Mouse (Mus musculus): ENCODE measurements around the gene Elfn1.

Elfn1 gene

DNA sequence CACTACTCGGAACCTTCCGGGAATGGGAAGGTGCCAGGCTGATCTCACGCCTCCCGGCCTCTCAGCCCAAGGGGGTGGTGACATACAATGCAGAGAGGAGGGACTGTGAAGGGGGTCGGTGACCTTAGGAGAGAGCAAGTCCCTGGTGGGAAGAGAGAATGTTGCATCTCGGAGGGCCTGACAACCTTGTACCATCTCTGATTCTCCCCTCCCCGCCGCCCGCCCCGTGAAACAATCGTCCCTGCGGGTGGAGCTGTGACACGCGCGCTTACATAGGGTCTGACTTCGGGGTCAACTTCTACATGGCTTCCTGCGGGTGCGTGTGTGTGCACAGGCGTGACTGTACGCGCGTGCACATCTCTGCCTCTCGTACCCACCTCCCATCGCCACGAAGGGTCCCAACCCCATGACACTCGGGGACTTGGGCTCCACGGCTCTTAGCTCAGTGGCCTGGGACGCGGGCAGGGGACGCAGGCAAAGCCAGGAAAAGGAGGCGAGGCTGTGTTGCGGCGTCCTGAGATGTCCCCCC, at the start of gene Elfn1:
Elfn1 (plus strand) TSS at position 230 of the 529 bp plus-strand sequence.
- no peak for DNase-seq

DNA sequence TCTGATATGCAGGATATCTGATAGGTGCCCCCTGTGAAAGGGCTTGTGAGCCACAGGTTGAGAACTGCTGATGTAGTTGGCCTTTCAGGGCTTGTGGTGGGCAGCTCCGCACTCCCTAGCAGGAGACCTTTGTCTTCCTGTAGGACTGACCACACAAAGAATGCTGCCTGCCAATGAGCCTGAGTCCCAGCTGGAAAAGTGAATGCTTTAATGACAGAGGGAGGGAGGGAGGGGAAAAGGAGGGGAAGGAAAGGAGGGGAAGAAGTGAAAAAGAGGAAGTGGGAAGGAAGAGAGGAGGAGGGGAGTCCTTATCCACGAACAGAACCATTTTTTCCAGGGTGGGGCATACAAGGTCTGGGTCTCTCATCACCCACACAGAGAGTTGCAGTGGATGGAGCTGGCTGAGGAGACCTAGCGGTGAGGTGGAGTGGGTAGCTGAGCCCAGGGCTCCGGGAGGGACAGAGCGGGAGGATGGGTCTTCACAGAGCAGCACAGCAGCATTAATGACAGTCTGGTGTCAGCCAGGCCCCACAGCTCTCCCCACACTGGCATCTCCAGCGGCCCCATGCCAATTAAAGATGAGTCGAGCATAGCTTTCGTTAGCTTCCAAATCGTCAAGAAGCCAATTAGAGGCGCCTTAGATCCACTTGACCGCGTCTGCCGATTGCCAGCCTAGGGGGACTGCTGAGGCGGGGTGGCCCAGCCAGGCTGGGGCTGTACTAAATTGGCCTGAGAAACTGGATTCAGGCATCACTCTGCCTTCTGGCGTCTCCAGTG, 47.2 kb upstream of the Elfn1 start:
- no peak for DNase-seq

DNA sequence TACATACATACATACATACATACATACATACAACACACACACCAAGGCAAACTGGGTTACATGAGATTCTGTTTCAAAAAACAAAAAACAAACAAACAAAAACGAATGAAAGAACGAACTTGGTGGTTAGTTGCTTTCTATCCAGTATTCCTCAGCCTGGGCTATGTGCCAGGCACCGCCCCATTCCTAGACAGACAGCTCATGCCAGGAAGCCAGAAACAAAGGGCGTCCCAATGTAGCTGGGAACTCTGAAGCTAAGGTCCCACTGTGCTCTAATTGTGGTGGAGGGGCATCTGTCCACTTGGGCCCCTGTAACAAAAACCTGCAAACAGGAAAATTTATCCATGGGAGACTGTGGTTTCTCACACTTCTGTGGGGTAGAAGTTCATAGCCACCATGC, 45.0 kb upstream of the Elfn1 start:
- DNase-seq = no peak

DNA sequence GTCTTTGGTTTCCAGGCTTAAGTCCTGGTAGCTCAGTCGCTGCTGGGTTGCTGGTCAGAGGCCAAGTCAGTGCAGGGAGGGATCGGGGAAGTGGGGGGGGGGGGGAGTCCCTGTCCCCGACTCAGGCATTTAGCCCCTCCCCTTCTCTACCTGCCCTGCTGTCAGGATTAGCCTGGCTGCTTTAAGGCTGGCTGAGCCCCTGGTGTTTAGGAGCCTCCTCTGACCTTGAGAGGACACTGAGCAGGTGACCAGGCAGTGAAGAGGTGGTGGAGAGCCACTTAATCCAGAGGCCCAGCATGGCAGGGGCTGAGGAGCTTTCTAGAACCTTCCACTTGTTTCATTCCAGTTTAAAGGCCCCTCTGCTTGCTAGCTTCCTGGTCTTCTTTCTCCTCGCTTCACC, 36.9 kb upstream of the Elfn1 start:
- DNase-seq = no peak

DNA sequence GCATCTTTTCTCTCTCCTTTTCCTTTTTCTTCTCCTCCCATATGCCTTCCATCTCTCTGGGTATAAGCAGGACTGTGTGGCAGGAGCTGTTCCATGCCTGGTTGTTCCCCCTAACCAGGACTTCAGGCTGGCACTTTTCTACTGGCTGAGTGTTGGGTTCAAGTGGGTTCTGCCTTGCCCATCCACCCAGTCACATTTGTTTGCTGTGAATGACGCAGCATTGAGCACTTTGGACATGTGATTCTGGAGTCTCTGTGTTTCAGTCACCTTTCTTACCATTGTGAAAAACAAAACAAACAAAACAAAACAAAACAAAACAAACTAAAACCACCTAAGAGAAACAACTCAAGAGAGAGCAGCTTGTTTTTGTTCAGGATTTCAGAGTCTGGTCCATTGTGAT, 36.2 kb upstream of the Elfn1 start:
- DNase-seq = no peak

DNA sequence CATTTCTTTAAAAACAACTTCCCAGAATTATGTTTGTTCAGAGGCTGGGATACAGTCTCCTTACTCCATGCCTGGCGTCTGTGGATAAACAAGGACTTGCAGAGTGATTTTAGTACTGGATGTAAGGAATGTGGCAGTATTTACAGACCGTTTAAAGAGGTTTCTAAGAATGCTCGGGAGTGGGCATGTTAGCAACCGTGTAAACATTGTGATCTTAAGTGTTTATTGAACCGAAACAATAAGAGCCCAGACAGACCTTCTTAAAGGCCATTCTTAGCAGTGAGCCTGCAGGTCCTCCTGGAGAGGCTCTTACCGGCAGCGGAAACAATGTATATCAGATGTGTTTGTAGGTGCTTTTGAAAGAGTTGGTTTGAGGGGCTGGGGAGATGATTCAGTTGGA, 30.2 kb upstream of the Elfn1 start:
- no peak for DNase-seq

DNA sequence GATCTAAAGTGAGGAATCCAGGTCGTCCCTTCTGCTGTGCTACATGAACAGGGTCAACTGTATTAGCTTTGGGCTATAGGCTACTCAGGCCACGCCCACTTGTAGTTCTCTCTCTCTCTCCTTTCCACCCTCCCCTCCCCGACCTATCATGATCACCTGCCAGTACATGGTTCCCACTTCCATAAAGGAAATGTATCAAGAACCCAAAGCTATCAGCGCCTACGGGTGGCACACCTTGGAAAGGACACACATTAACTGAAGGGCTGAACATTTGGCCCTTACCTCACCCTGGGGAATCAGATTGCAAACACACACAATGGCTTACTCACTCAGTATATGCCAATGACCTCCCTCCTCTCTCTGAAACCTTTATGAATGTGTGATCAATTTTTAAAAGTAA, 28.0 kb upstream of the Elfn1 start:
- DNase-seq = no peak

DNA sequence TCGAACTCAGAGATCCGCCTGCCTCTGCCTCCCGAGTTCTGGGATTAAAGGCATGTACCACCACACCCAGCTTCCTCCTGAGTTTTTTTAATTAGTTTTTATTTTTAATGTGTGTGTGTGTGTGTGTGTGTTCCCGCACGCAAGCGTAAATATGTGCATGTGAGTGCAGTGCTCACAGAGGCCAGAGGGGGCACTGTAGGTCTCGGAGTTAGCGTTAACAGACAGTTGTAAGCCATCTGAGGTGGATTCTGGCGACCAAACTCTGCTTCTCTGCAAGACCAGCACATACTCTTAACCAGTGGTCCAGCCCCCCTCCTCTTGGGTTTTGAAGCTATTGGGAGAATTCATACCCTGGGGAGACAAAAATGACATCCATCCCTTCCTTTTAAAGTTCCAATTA, 26.6 kb upstream of the Elfn1 start:
- DNase-seq = no peak

DNA sequence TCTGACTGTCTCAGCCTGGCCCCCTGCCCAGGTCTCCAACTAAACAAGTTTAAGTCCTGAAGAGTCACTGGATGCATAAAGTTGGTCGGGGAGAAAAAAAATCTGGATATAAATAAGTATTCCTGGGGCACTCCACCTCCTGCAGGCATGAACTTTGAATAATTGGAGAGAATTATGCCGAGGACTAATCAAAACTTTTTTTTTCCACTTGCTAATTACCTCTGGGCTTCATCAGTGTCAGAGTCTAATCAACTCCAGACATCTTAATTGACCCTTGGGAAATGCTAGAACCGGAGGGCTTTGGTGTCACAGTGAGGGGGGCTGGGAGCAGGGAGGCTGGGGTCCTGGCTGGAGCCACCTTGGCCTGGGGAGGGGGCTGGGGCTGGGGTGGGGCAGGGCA, 19.1 kb upstream of the Elfn1 start:
- no peak for DNase-seq

DNA sequence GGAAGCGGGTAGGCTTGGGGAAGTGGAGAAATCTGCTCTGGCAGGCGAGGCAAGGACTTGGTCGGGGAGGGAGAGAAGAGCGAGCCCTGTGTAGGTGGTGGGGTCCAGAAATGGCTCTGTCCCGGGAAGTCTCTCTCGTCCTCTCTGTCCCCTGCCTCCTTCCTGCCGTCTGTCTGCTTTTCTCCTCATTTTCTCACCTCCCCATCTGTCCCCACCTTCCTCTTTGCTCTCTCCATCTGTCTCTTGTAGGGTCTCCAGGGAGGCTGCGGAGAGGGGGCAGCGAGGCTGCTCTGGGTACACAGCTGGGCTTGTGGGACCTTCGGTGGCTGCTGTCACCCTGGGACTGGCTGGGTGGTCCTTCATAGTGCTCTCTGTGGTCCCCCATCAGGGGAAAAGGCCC, 18.4 kb upstream of the Elfn1 start:
- DNase-seq = no peak

DNA sequence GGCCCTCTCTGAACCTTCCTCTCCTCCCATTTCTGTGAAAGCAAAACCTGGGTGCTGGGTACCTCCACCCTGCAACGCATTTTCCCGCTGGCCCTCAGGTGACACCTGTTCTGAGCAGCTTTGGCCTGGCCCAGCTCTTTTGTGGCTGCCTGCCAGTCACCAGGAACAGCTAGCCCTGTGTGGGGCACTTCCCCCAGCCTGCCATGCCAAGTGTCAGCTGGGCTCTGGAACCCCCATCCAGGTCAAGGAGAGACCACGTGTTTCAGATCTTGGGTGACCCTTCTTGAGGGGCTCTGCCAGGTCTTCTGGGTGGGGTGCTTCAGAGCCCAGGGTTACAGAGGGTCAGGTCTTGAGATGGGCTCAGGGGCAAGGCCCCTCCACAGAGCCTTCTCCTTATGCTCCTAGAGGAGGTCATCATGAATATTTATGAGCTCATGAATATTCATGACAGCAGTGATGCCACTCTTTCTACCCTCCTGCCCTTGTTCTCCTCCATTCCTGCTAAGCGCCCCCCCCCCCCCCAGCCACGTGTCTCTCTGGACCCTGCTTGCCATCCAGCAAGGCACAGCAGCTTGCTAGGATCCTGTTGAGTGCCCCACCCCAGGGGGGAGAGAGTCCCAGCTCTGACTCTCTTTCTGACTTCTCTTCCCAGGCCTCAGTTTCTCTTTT, 15.3 kb upstream of the Elfn1 start:
- DNase-seq = no peak

DNA sequence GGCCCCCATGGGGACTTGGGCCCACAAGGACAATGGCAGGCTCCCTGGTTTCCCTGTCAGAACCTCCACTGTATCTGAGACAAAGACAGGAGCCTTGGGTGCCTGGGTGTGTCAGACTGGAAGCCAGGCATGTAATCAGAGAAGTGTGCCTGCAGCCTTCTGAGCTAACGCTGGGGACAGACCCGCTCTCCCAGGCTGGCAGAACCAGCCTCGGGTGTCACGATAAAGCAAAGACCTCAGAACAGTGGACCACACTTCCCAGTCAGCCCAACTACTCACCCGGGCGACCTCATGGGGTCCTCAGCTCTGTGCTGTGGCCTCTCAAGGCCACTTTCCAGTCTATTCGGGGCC, 14.8 kb upstream of the Elfn1 start:
- DNase-seq = no peak

DNA sequence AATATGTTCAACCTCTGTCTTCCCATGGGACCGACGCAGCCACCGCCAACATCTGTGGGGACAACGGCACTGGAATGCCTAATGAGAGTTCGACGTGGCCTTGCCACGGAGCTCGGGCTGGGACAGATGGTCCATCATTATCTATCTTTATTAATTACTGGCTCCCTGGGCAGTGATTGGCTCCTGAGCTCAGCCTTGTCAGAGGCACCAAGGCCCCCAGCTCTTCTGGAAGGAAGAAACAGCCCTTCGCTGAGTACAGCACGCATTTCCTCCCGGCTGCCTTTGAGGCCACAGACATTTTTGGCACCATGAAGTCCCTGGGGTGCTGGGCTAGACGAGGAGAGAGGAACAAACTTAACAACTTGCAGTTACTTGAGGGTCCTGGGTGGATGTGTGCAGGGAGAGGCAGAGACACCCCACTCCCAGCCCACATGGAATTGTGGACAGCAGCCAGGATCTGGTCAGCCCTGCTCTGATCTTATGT, 13.7 kb upstream of the Elfn1 start:
- DNase-seq = no peak

DNA sequence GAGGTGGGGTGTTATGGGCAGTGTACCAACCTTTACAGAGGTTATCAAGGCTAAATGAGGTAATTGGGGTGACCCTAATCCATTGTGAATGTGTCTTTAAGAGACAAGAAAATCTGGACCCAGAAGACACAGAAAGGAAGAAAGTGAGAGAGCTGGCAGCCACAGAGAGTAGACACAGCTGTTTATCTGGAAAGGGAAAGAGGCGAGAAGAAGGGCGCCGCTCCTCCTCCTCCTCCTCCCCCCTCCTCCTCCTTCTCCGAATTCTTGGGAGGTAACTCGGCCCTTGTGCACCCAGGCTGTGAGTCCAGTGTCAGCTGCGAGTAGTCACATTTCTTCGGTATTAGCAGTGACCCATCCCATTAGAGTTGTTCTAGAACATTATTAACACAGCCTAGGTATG, 8.7 kb upstream of the Elfn1 start:
- DNase-seq = no peak

DNA sequence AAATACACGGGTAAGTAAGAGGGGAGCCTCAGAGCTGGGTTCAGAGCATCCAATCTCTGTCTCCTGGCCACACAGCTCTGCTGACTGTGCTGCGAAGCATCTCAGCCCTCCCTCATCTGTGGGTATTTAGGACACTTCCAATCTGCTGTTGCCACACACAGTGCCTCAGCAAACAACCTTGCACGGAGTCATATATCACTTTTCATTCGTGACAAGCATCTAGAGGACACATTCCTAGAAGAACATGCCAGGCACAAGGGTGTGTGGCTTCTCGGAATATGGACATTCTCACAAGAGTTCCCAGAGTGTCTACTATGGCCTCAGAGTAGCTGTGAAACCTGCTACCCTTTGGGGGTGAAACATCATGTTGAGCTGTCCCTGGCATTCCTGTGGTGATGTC, 2.6 kb upstream of the Elfn1 start:
- no peak for DNase-seq

DNA sequence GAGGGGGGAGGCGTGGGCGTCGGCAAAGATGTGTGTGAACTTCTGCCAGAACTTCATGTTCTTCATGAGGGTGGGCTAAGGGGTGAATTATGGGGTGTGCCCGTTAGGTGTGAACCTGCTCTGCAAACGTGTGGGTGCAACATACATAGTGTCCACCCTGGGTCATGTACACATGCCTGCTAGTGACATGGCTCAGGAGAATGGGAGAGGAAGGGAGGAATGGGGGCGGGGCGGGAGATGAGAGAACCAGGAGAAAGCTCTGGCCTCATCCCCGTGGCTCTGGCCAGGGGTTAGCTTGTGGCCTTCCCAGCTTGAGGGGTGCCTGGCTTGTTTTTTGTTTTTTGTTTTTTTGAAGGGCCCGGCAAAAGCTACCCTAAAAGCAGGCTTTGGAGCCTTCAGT, 1.2 kb upstream of the Elfn1 start:
- no peak for DNase-seq

DNA sequence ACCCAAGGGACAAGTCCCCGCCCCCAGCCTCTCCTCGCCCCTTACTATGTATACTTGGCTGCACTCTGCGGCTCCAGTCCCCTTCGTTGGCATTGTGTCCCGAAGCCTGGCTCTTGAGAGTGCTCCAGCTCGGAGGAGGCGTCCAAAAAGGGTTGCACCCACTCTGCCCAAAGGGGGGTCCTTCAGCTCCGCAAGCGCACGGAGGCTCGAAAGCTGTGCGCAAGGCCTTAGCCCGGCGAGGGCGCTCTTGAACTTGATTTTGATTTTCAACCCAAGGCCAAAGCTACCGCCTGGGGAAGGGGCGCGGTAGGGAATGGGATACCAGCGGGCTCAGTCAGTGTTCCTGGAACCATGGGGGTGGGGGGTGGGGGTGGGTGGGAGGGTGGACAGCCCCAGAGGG, 502 bp upstream of the Elfn1 start:
- DNase-seq = peak; percentile 44

DNA sequence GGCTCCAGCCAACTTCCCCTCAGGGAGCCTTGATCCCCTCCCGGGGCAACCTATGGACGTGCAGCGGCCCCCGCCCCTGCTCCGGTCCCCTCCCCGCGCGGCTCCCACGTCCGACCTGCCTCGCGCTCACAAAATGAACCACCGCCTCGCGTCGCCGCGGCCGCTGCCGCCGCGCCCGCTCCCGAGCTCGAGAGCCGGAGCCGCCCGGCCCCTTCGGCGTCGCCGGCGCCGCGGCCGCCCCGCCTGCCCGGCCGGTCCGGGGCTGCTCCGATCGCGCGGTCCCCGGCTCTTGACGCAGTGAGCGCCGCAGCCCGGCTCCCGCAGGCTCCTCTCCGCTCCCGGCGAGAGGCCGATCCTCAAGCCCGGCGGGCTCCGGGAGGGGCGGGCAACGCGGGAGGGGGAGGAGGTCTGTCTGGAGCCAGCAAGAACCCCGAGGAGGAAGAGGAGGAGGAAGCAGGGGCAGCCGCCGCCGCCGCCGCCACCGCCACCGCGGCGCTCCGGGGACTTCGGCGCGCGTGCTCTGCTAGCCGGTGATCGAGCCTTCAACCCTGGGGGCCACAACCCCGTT, 584 bp downstream of the Elfn1 start:
- peak; percentile 43 for DNase-seq

DNA sequence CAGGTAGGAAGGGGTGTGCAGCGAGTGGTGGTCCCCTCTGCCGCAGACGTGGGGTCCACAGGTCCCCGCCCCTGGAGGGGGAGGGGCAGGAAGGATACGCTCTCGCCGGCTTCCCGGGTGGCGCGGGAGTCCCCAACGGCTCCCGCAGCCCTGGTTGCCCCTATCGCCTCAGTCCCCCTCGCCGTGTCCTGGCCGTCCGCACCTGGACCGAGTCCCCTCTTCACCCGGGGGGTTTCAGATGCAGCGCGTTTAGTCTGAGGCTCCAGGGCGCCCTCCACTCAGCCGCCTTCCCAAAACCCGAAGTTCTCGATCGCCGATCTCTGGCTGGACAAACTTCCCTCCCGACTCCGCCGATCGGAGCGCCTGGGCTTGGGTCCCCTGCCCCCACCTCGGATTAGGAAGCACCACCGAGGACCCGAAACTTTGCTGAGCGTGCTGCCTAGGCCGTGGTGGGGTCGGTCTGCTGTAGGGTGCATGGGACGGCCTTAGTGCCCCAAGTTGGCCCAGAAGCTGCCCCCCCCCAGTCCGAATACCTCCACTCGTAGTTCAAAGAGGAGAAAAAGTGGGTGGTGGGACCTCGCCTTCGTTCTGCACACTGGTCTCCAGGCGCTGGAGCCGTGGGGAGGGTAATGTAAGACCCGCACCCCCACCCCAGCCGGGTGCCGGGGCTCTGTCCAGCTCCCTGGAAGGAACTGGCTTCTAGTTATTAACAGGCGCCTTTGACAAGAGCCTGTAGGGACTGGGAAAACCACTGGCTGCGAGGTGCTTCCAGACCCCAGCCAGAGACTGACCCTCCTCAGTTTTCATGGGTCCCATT, 1.3 kb downstream of the Elfn1 start:
- DNase-seq = no peak

DNA sequence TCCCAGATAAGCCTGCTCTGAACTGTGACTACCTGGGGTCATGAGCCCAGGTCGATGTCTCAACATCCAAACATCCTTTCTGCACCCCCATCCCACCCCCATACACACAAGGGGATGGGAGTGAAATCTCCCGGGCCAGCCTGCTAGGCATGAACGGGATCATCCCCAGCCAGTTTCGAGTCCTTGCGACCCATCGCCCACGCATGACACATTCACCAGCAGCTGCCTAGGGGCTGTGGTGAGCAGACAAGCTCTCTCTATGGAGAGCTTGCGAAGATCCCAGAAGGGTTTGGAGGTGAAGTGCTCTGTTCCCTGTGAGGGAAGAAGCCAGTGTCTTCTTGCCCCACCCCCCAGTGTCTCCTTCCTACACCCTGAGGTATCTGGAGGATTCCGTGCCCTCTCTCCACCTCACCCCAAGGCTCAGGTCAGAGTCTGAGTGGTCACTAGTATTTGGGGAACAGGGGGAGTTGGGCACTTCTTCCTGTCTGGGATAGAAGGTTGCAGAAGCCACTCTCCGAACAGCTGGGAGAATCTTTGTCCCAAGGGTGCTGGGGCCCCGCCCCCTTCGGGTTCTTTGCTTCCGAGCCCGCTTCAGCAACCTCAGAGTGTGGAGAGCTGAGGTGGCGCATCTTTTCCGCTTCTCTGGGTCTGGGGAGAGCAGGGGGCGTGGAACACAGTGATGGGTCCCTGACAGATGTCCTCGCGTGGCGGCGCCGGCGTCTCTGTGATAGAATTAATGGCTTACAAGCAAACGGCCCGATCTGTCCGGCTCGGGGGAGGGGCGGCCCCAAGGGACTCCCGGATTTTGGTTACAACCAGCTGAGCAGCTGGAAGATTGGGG, 2.2 kb downstream of the Elfn1 start:
- no peak for DNase-seq

DNA sequence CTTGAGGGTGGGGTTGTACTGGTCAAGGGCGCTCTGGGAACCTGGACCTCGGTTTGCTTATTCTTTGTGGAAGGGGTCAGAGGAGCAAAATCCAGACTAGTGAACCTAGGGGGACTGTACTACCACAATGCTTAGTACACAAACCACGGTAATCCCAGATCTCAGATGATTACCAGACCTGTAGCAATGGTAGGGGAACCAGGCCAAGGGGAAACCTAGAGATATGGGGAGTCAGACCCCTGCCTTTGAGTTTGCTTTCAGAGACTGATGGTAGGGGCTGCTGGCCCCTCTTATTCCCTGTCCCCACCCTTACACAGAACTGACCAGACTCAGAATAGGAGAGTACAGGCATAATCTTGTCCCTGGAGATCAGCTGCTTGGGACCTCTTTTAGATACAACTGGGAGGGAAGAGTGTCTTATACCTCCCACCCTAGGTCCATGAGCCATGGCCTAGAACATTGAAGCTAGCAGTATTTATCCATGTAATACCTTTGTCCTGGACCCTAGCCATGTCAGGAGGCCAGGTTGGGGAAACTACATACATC, 3.1 kb downstream of the Elfn1 start:
- DNase-seq = no peak

DNA sequence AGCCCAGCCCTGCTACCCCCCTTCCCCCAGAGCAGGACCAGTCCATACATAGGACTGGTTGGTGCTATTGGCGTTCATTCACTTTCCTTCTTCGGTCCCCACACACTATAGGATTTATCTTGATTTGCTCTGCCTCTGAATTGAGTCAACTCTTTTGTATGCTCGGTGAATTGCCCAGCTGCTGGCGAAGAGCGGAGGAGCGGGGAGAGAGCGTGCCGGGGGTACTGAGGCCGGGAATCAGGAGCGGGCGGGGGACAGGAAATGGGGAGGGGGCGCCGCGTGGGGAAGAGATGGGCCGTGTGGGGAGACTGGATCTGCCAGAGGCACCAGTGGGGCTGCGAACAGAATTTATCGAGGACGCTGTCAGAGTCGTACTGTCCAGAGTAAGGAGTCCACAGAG, 3.8 kb downstream of the Elfn1 start:
- DNase-seq = no peak
